Mouse (Mus musculus): ENCODE results near the gene Homer2. TPM values are rescaled to one million over a fixed set of nuclear protein-coding genes. Genes with fewer than 3 reads are reported as not detected.

Gene Homer2
- polyA plus RNA-seq, 1 experiment = 10.9 TPM

GRCm38 (mm10) chr7:81683779-81684422 is 23.4 kb downstream of the Homer2 start:
- no peak overlapping the region for H3K4me3 ChIP-seq (ENCODE audit: insufficient read depth, low read length)
- TF ChIP-seq POLR2A (IDR thresholded peaks at IDR 0.05; ENCODE audit: low read depth, low read length) = no peak
- no peak for TF ChIP-seq CTCF (IDR thresholded peaks at IDR 0.05; ENCODE audit: borderline replicate concordance, insufficient read depth, low read length)
- H3K27ac ChIP-seq (ENCODE audit: insufficient read depth, low read length) = no peak overlapping the region
- no peaks in the 10 kb centered on the region for H3K4me1 ChIP-seq (ENCODE audit: control insufficient read depth, insufficient read depth, low read length)

DNA sequence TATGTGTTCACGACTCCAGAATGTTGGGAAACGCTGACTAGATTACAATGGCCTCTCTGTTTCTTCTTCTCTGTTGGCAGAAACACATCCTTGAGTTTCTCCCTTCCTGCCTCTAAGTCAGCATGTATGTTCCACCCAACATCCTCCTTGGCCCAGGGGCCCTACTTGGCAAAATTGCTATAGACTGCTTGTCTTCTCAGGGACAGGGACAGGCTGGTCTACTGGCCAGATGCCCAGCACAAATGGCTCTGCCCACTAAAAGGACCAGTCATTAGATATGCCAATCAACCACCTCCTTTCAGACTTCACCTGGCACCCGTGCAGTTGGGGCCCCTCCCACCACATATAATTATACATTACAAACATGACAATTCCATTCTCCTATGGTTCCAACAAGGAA is 25.9 kb downstream of the Homer2 start:
- Histone ChIP-seq H3K4me1 (ENCODE audit: control insufficient read depth, insufficient read depth, low read length) (no peaks in the 10 kb centered on the region), H3K27ac (ENCODE audit: insufficient read depth, low read length) (no peak overlapping the region), H3K4me3 (ENCODE audit: insufficient read depth, low read length) (no peak overlapping the region)
- TF ChIP-seq POLR2A (IDR thresholded peaks at IDR 0.05; ENCODE audit: low read depth, low read length) = no peak
- TF ChIP-seq CTCF (IDR thresholded peaks at IDR 0.05; ENCODE audit: borderline replicate concordance, insufficient read depth, low read length) = no peak

DNA sequence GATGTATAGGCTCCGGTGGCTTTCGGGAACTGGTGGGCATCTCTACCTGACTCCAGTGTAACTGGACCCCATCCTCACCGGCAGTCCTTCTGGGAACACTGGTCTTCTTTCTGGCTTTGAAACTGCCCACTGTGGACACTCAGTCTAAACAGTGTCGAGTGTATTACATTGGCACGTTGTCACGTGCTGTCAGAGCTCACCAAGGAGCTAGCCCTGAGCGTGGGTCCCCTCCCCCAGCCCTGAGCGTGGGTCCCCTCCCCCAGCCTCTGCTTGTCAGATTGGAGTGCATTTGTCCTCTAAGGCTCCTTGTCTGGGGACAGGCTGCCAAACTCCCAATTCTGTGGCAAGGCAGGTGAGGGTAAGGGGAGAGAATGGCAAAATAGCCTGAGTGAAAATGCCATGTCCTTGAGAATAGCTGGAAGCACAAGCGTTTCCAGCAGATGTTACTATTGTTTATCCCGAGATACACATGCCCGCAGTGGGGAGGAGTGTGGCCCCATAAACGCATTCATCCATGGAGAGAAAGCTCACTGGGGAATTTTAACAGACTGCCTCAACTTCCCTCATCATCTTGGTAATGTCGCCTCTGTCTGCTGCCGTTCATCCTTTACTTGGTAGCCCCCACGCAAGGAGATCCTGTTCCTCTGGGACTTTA is 33.8 kb downstream of the Homer2 start:
- no peak overlapping the region for H3K27ac ChIP-seq (ENCODE audit: insufficient read depth, low read length)
- no peak for TF ChIP-seq CTCF (IDR thresholded peaks at IDR 0.05; ENCODE audit: borderline replicate concordance, insufficient read depth, low read length)
- no peak for TF ChIP-seq POLR2A (IDR thresholded peaks at IDR 0.05; ENCODE audit: low read depth, low read length)
- no peak overlapping the region for H3K4me3 ChIP-seq (ENCODE audit: insufficient read depth, low read length)
- no peaks in the 10 kb centered on the region for H3K4me1 ChIP-seq (ENCODE audit: control insufficient read depth, insufficient read depth, low read length)

- TF ChIP-seq POLR2A (IDR thresholded peaks at IDR 0.05; ENCODE audit: low read depth, low read length) = no peak
- Histone ChIP-seq H3K4me1 (ENCODE audit: control insufficient read depth, insufficient read depth, low read length) (no peaks in the 10 kb centered on the region), H3K4me3 (ENCODE audit: insufficient read depth, low read length) (no peak overlapping the region), H3K27ac (ENCODE audit: insufficient read depth, low read length) (no peak overlapping the region)
These were observed 34.5 kb downstream of the Homer2 start for GRCm38 (mm10) chr7:81672735-81673291.

DNA sequence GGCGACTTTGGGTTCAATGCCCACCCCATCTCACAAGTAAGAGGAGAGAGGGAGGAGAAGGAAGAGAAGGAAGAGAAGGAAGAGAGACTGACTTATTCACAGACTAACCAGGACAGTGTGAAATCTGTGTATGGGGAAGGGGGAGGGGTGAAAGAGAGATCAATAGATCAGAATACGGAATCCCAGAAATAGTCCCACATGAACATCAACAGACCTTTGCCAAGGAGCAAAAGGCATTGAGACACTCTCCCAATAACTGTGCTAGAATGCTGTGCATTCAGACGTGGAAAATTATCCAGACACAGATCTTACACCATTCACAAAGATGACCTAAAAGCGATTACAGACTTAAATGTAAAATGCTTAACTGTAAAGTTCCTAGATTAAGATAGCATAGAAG is 40.2 kb downstream of the Homer2 start:
- Histone ChIP-seq H3K4me3 (ENCODE audit: insufficient read depth, low read length) (no peak overlapping the region), H3K4me1 (ENCODE audit: control insufficient read depth, insufficient read depth, low read length) (no peaks in the 10 kb centered on the region), H3K27ac (ENCODE audit: insufficient read depth, low read length) (no peak overlapping the region)
- TF ChIP-seq POLR2A (IDR thresholded peaks at IDR 0.05; ENCODE audit: low read depth, low read length) = no peak
- no peak for TF ChIP-seq CTCF (IDR thresholded peaks at IDR 0.05; ENCODE audit: borderline replicate concordance, insufficient read depth, low read length)

DNA sequence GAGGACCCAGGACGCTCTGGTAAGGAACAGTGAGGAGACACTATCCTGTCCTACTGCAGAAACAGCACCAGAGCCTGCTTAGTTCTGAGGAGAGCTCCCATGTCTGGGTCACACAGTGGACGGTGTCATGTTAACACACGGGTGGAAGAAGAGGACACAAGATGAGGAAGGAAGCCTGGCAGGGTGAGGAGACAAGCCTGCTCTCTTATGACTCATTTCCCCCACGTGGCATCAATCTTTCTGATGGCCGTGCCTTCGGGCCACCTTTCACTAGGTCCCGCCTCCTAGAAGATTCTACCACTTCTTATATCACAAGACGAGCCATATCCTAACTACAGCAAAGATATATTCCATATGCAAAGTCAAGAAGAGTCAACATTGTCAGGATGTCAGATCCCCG is 40.7 kb downstream of the Homer2 start:
- Histone ChIP-seq H3K27ac (ENCODE audit: insufficient read depth, low read length) (no peak overlapping the region), H3K4me3 (ENCODE audit: insufficient read depth, low read length) (no peak overlapping the region), H3K4me1 (ENCODE audit: control insufficient read depth, insufficient read depth, low read length) (no peaks in the 10 kb centered on the region)
- TF ChIP-seq POLR2A (IDR thresholded peaks at IDR 0.05; ENCODE audit: low read depth, low read length) (no peak), CTCF (IDR thresholded peaks at IDR 0.05; ENCODE audit: borderline replicate concordance, insufficient read depth, low read length) (no peak)

DNA sequence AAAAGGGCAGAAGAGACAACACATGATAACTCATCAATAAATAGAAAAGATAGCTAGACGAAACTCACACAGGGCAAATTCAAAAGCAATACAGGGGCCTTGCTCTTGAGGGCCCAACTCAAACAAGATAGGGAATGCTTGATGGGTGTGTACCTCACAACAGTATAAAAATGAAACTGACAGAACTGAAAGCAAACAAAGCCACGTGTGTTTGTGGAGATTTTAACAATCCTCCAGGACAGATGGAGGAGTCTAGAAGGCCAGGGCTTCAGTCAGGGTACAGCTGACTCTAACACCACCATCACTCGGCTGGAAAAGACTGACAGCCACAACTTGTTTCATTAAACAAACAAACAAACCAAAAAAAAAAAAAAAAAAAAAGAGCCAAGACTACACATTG is 44.3 kb downstream of the Homer2 start:
- Histone ChIP-seq H3K4me1 (ENCODE audit: control insufficient read depth, insufficient read depth, low read length) (no peaks in the 10 kb centered on the region), H3K4me3 (ENCODE audit: insufficient read depth, low read length) (no peak overlapping the region), H3K27ac (ENCODE audit: insufficient read depth, low read length) (no peak overlapping the region)
- TF ChIP-seq POLR2A (IDR thresholded peaks at IDR 0.05; ENCODE audit: low read depth, low read length) (no peak), CTCF (IDR thresholded peaks at IDR 0.05; ENCODE audit: borderline replicate concordance, insufficient read depth, low read length) (no peak)

DNA sequence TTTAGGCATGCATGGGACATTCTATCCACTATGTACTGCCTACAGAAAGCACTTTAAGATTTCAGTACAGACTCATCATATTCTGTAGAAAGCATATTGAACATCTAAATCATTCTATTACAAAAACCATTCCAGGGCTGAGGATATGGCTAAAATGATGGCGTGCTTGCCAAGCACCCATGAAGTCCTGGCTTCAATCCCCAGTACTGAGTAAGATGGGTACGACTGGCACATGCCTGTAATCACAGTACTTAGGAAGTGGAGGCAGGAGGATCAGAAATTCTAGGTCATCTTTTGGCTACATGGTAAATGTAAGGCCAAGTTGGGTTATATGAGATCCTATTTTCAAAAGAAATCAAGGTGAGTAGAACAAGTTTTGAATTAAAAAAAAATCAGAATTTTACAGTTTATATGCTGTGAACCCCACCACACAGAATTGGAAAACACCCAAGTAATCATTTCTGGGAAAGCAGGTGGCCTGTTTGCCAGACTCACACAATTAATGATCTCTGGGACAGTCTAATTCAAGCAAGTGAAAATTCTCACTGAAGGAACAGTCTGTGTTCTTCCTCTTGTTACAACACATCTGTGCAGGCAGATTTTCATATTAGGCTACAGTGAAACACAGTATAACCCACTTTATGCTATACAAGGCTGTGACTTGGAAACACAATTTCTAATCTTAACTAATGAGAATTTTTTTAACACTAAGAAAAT is 49.5 kb downstream of the Homer2 start:
- Histone ChIP-seq H3K4me3 (ENCODE audit: insufficient read depth, low read length) (no peak overlapping the region), H3K4me1 (ENCODE audit: control insufficient read depth, insufficient read depth, low read length) (peaks cover 18% of the 10 kb centered on the region), H3K27ac (ENCODE audit: insufficient read depth, low read length) (no peak overlapping the region)
- TF ChIP-seq POLR2A (IDR thresholded peaks at IDR 0.05; ENCODE audit: low read depth, low read length) = no peak
- TF ChIP-seq CTCF (IDR thresholded peaks at IDR 0.05; ENCODE audit: borderline replicate concordance, insufficient read depth, low read length) = no peak

DNA sequence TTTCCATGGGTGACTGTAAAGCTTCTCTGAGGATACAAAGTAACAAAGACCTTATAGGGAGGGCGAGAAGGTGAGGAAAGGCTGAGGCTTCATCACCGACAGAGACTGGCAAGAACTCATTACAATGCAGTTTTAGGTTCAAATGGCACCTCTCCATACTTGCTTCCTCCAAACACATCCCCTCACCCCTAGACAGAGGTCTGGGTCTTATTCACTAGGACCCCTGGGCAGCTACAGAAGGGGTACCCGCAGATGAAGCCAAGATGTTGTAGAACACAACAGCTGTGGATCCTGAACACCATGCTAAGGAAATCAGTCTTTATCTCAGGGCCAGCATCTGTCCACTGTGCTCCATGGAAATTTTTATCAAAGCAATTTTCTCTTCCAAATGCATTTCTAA is 50.3 kb downstream of the Homer2 start:
- H3K27ac ChIP-seq (ENCODE audit: insufficient read depth, low read length) = no peak overlapping the region
- no peak for TF ChIP-seq POLR2A (IDR thresholded peaks at IDR 0.05; ENCODE audit: low read depth, low read length)
- no peak for TF ChIP-seq CTCF (IDR thresholded peaks at IDR 0.05; ENCODE audit: borderline replicate concordance, insufficient read depth, low read length)
- H3K4me1 ChIP-seq (ENCODE audit: control insufficient read depth, insufficient read depth, low read length) = peaks cover 18% of the 10 kb centered on the region
- no peak overlapping the region for H3K4me3 ChIP-seq (ENCODE audit: insufficient read depth, low read length)

DNA sequence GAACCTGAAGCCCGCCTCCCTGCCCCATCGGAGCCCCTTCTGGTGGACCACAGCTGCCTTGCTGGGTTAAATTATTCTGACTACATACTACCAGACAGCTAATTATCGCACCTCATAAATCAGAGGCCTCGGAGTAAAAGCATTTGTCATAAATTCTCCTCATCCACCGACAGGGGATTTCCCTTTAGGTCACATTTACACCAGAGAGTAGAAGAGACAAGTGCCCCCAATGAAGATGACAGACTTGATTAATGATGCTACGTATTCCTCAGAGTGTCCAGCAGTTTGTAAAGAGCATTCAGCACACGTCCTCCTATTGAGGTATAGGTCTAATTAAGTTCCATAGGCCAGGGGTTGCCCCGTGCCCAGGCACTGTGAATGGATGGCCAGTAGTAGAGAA is 50.7 kb downstream of the Homer2 start:
- H3K27ac ChIP-seq (ENCODE audit: insufficient read depth, low read length) = no peak overlapping the region
- TF ChIP-seq POLR2A (IDR thresholded peaks at IDR 0.05; ENCODE audit: low read depth, low read length) (no peak), CTCF (IDR thresholded peaks at IDR 0.05; ENCODE audit: borderline replicate concordance, insufficient read depth, low read length) (no peak)
- H3K4me3 ChIP-seq (ENCODE audit: insufficient read depth, low read length) = no peak overlapping the region
- H3K4me1 ChIP-seq (ENCODE audit: control insufficient read depth, insufficient read depth, low read length) = peaks cover 18% of the 10 kb centered on the region
